Comparison of ENCODE assay signal across 8 mouse cellular contexts in genomic region chr2:49569862-49570777, GRCm38 (mm10). TPM values are rescaled to one million over a fixed set of nuclear protein-coding genes. Genes with fewer than 3 reads are reported as not detected.
DNase-seq lines count a peak whose midpoint lies in the region; ATAC-seq lines count a peak whose summit lies in the region.

No protein-coding gene starts in this region.

- WGBS in forebrain, embryonic 14.5 days = 31% methylated on average over 16 of the region's 16 CpGs
- WGBS in hindbrain, embryonic 10.5 days = 69% methylated on average over 16 of the region's 16 CpGs
- 63% methylated on average over 16 of the region's 16 CpGs for WGBS in neural tube, embryonic 11.5 days

- H3K9me3 ChIP-seq in forebrain, embryonic 14.5 days (replicated peaks; ENCODE audit: control insufficient read depth, low read length) = no peaks in the 10 kb centered on the region
- H3K9me3 ChIP-seq in hindbrain, embryonic 10.5 days = no peaks in the 10 kb centered on the region
- no peaks in the 10 kb centered on the region for H3K9me3 ChIP-seq in neural tube, embryonic 11.5 days (ENCODE audit: control insufficient read depth, low read length)

- ATAC-seq in forebrain, embryonic 14.5 days = peak; percentile 83
- ATAC-seq in neural tube, embryonic 11.5 days (ENCODE audit: insufficient read depth, low FRiP score, low TSS enrichment) = 0 out of 2 replicates have a peak, but pooled peaks have one; percentile 20
- no peak for ATAC-seq in megakaryocyte-erythroid progenitor cell, adult 5-6 weeks (replicated peaks; ENCODE audit: low FRiP score, low TSS enrichment, poor library complexity, severe bottlenecking)

- peaks cover 35% of the 10 kb centered on the region for H3K4me1 ChIP-seq in forebrain, embryonic 14.5 days (ENCODE audit: control insufficient read depth, insufficient read depth, low read length)
- peaks cover 28% of the 10 kb centered on the region for H3K4me1 ChIP-seq in hindbrain, embryonic 10.5 days (replicated peaks)
- H3K4me1 ChIP-seq in neural tube, embryonic 11.5 days (ENCODE audit: control insufficient read depth, insufficient read depth, low read length) = peaks cover 6% of the 10 kb centered on the region

- H3K36me3 ChIP-seq in forebrain, embryonic 14.5 days (ENCODE audit: control insufficient read depth, insufficient read depth, low read length) = no peaks in the 10 kb centered on the region
- no peaks in the 10 kb centered on the region for H3K36me3 ChIP-seq in hindbrain, embryonic 10.5 days
- no peaks in the 10 kb centered on the region for H3K36me3 ChIP-seq in neural tube, embryonic 11.5 days (ENCODE audit: control insufficient read depth, insufficient read depth, low read length)

- H3K4me3 ChIP-seq in forebrain, embryonic 14.5 days (ENCODE audit: low read depth, low read length) = no peak overlapping the region
- H3K4me3 ChIP-seq in hindbrain, embryonic 10.5 days = no peak overlapping the region
- no peak overlapping the region for H3K4me3 ChIP-seq in neural tube, embryonic 11.5 days (ENCODE audit: low read depth, low read length)

- no peaks in the 10 kb centered on the region for H3K27me3 ChIP-seq in forebrain, embryonic 14.5 days (replicated peaks; ENCODE audit: control insufficient read depth, insufficient read depth, low read length)
- H3K27me3 ChIP-seq in hindbrain, embryonic 10.5 days (ENCODE audit: insufficient read depth, poor library complexity, severe bottlenecking) = no peaks in the 10 kb centered on the region
- no peaks in the 10 kb centered on the region for H3K27me3 ChIP-seq in neural tube, embryonic 11.5 days (ENCODE audit: control insufficient read depth, insufficient read depth, low read length)

- DNase-seq in 3T3-L1 (ENCODE audit: low read depth, low spot score) = peak; percentile 29
- peak; percentile 97 for DNase-seq in brain, adult 2 months (ENCODE audit: low read depth, low spot score)
- DNase-seq in forebrain, embryonic 14.5 days (ENCODE audit: low spot score) = peak; percentile 85
- DNase-seq in hindbrain, embryonic 10.5 days (ENCODE audit: low spot score) = peak; percentile 17
- DNase-seq in left cerebral cortex, postnatal 10 days (ENCODE audit: extremely low spot score in 1 of 2, low spot score in 2 of 2) = peak; percentile 21 to 47
- DNase-seq in neural tube, embryonic 11.5 days (ENCODE audit: low spot score) = peak; percentile 28
- DNase-seq in thymus, postnatal 25 days = no peak

- peak overlapping the region; percentile 82 for H3K27ac ChIP-seq in forebrain, embryonic 14.5 days (ENCODE audit: low read depth, low read length)
- H3K27ac ChIP-seq in hindbrain, embryonic 10.5 days = peak overlapping the region; percentile 62; the same call in 1 of the 2 replicates
- H3K27ac ChIP-seq in neural tube, embryonic 11.5 days (ENCODE audit: low read depth, low read length) = no peak overlapping the region

- H3K9ac ChIP-seq in forebrain, embryonic 14.5 days (ENCODE audit: low read length) = peak overlapping the region; percentile 13; the same call in 1 of the 2 replicates
- H3K9ac ChIP-seq in neural tube, embryonic 11.5 days (ENCODE audit: low read length) = no peak overlapping the region

- peak overlapping the region; percentile 26 for H3K4me2 ChIP-seq in forebrain, embryonic 14.5 days (ENCODE audit: low read length)
- no peak overlapping the region for H3K4me2 ChIP-seq in neural tube, embryonic 11.5 days (ENCODE audit: low read depth)

- intact Hi-C loops in left cerebral cortex, postnatal 10 days (cut with DNase I) = no loop called here

RNA-seq across cellular contexts. Expression of gene Kif5c, which starts 49.0 kb away (rescaled TPM):
- polyA plus RNA-seq in forebrain, embryonic 14.5 days (2014; fragmentation: Nextera tagmentation; extraction: Ambion mirVana) = 148 and 170 TPM in 2 replicates
- 45.8 and 67.6 TPM in 2 replicates for polyA plus RNA-seq in hindbrain, embryonic 10.5 days (2016; fragmentation: Nextera tagmentation; extraction: Ambion mirVana)
- 100 to 1,000 TPM; 531 to 546 TPM for total RNA-seq in left cerebral cortex, postnatal 10 days (2021)
- 113 and 122 TPM in 2 replicates for polyA plus RNA-seq in neural tube, embryonic 11.5 days (2014; fragmentation: Nextera tagmentation; extraction: Ambion mirVana)
- 0.09 and 0.74 TPM in 2 replicates for total RNA-seq in megakaryocyte-erythroid progenitor cell, adult 5-6 weeks (2014; fragmentation: Nextera tagmentation)
- 2.0 TPM in 1 of 2 replicates, not detected in the other for total RNA-seq in megakaryocyte-erythroid progenitor cell, adult 5-6 weeks (2017)
